Mouse (Mus musculus) ZHBTc4 (cell line): ENCODE data around the gene Esrrg.

Source experiments
- DNase-seq: peaks from one replicate; pipeline ENCODE4 v3.0.0-alpha.2; 2011; ENCODE audit warnings: low read depth, low spot score

Esrrg gene

DNA sequence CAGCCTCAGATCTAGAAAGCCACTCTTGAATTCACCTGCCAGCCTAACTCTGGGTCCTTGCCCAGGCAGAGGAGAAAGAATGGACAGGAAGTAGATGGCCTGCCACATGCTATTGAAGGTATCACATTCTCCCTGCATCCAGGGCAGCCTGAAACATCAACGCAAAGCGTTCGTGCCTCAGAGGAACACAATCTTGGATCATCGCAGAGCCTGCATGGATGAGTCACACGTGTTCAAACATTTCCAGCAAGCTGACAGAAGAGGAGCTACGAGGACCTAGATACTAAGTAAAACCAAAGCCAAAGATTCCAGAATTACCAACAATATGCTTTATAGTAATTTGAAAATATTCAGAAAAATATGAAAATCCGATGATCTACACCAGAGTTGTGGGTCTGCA is 648.9 kb downstream of the Esrrg start:
- DNase-seq: no peak

GRCm38 (mm10) chr1:188260259-188261107 is 651.9 kb downstream of the Esrrg start:
- peak; percentile 12 for DNase-seq

- no peak for DNase-seq
Observed at GRCm38 (mm10) chr1:188261903-188262682, 653.5 kb downstream of the Esrrg start, which contains the start of gene Ush2a. Gene Ush2a (plus strand): TSS chr1:188262023.
